Mouse (Mus musculus): ENCODE measurements around the gene Gsc2. TPM values are rescaled to one million over a fixed set of nuclear protein-coding genes. Genes with fewer than 3 reads are reported as not detected.

The Gsc2 gene
- polyA plus RNA-seq, 1 experiment from 2014 or later = 0.21 TPM

DNA sequence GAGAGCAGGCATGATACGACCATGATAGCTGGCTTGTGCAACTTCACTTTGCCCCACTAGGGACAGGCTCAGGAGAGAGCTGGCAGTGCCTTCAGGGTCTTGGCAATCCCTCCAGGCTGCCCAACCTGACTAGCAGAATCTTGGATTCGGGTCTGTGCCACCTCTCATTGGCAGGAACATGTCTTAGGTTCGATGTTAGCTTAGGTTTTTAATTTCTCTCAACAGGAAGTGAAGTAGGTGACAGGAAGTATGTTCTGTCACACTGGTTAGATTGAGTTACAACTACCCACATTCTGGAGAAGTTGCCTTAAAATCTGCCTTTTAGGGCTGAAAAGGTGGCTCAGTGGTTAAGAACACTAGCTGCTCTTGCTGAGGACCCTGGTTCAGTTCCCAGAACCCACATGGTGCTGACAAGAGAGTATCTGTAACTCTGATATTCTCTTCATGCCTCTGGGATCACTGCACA lies 19.6 kb upstream of the Gsc2 start:
- Histone ChIP-seq H3K9ac (ENCODE audit: low read length) (no peak overlapping the region), H3K36me3 (ENCODE audit: control insufficient read depth, insufficient read depth, low read length) (no peaks in the 10 kb centered on the region), H3K27me3 (ENCODE audit: control insufficient read depth, insufficient read depth, low read length) (no peaks in the 10 kb centered on the region), H3K9me3 (ENCODE audit: control insufficient read depth, low read length) (no peaks in the 10 kb centered on the region), H3K4me3 (ENCODE audit: low read depth, low read length) (no peak overlapping the region), H3K27ac (replicated peaks) (peak overlapping the region; percentile 63; the same call in 1 of the 2 replicates), H3K4me1 (replicated peaks; ENCODE audit: control insufficient read depth, insufficient read depth) (no peaks in the 10 kb centered on the region), H3K4me2 (replicated peaks; ENCODE audit: low read depth) (no peak overlapping the region)
- 59% methylated on average over 3 of the region's 3 CpGs for WGBS
- ATAC-seq (ENCODE audit: low FRiP score, low TSS enrichment) (no peak), DNase-seq (ENCODE audit: low spot score) (no peak)
- no peak for TF ChIP-seq EP300 (optimal IDR thresholded peaks at IDR 0.05)
- TF ChIP-seq CTCF (IDR thresholded peaks at IDR 0.05; ENCODE audit: low read depth) = no peak

DNA sequence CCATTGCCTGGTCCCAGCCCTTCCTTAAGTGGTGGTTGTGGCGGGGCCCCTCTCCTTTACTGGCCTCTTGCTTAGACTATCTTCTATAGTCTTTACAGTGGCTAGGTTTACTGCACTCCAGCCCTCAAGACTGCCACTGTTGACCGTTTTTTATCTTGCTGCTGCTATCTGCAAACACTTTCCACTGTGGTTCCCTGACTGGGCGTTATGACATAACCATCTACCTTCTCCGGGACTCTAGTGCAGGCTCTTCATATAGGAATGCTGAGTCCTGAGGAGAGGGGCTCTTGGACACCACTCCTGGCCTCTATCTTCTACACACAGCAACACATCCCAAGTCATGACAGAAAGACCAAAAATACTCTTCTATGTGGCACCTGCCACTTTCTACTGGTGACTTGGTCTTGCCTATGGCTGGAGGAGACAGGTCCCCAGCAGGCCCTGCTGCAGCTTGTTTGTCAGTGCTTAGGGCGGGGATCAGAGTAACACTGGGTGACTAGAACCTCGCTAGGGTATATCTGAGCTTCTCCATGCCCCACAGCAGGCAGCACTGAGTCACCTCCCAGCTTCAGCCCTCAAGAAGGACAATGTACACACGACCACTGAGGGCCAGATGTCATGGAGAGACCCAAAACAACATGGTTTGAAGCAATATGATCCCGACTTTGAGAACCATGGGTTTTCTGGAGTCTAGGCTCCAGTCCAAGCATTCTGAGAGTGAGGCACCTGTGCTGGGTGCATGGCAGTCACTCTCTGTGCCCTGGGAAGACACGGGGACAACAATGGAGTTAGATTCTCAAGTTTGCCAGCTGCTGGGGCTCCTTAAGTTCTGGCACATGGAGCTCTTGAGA lies 19.0 kb upstream of the Gsc2 start:
- H3K4me1 ChIP-seq (replicated peaks; ENCODE audit: control insufficient read depth, insufficient read depth) = no peaks in the 10 kb centered on the region
- ATAC-seq (ENCODE audit: low FRiP score, low TSS enrichment) (0 out of 2 replicates have a peak, but pooled peaks have one; percentile 5), DNase-seq (ENCODE audit: low spot score) (no peak)
- no peak overlapping the region for H3K4me2 ChIP-seq (replicated peaks; ENCODE audit: low read depth)
- TF ChIP-seq CTCF (IDR thresholded peaks at IDR 0.05; ENCODE audit: low read depth) (no peak), EP300 (optimal IDR thresholded peaks at IDR 0.05) (no peak)
- H3K27ac ChIP-seq (replicated peaks) = peak overlapping the region; percentile 63; the same call in 1 of the 2 replicates
- H3K4me3 ChIP-seq (ENCODE audit: low read depth, low read length) = no peak overlapping the region
- no peaks in the 10 kb centered on the region for H3K9me3 ChIP-seq (ENCODE audit: control insufficient read depth, low read length)
- no peak overlapping the region for H3K9ac ChIP-seq (ENCODE audit: low read length)
- WGBS = 51% methylated on average over 9 of the region's 9 CpGs
- H3K27me3 ChIP-seq (ENCODE audit: control insufficient read depth, insufficient read depth, low read length) = no peaks in the 10 kb centered on the region
- no peaks in the 10 kb centered on the region for H3K36me3 ChIP-seq (ENCODE audit: control insufficient read depth, insufficient read depth, low read length)

DNA sequence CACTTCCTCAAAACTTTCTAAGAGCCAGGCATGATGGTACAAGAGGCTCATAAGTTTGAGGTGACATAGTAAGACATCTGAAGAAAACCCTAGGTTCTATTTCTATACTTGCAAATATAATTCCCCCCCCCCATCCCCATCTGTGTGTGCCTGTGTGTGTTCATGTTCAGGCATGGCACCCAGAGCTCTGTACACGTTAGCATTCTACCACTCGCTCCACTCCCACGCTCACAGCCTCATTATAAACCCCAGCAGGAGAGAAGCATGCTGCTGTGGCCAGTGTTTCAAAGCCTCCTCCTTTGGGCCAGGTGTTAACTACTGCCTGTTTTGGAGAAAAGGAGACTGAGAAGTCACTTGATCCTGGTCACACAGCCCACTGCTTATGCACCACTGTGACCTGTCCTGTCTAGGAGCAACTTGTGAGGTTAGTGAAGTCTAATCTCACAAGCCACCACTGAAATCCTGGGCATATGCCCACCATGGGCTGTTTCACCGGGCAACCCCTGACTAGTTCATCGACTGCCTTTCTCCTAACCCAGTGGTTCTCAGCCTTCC lies 17.1 kb upstream of the Gsc2 start:
- Histone ChIP-seq H3K27ac (replicated peaks) (no peak overlapping the region), H3K9ac (ENCODE audit: low read length) (no peak overlapping the region), H3K27me3 (ENCODE audit: control insufficient read depth, insufficient read depth, low read length) (no peaks in the 10 kb centered on the region), H3K9me3 (ENCODE audit: control insufficient read depth, low read length) (no peaks in the 10 kb centered on the region), H3K4me3 (ENCODE audit: low read depth, low read length) (no peak overlapping the region), H3K4me2 (replicated peaks; ENCODE audit: low read depth) (no peak overlapping the region), H3K4me1 (replicated peaks; ENCODE audit: control insufficient read depth, insufficient read depth) (no peaks in the 10 kb centered on the region), H3K36me3 (ENCODE audit: control insufficient read depth, insufficient read depth, low read length) (no peaks in the 10 kb centered on the region)
- no peak for DNase-seq (ENCODE audit: low spot score)
- 69% methylated on average over 5 of the region's 5 CpGs for WGBS
- TF ChIP-seq EP300 (optimal IDR thresholded peaks at IDR 0.05) = no peak
- TF ChIP-seq CTCF (IDR thresholded peaks at IDR 0.05; ENCODE audit: low read depth) = no peak
- no peak for ATAC-seq (ENCODE audit: low FRiP score, low TSS enrichment)

DNA sequence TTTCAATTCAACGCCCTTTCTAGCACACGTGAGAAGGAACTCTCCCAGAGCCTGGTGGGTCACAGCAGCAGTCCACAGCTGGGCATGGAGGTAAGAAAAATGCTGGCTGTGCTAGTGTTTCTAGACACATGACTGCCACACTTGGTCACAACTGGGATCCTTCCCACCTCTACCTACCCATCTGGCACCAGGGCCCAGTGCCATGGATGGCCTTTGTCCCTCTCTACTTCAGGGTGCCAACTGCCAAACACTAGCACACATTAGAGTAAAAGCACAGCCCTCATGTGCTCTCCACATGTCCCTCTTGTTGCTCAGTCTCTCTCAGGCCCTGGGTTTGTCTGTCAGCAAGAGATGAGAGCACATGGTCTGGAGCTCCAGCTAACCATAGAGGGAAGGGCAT lies 14.8 kb upstream of the Gsc2 start:
- TF ChIP-seq CTCF (IDR thresholded peaks at IDR 0.05; ENCODE audit: low read depth) (no peak), EP300 (optimal IDR thresholded peaks at IDR 0.05) (no peak)
- Histone ChIP-seq H3K9me3 (ENCODE audit: control insufficient read depth, low read length) (no peaks in the 10 kb centered on the region), H3K4me2 (replicated peaks; ENCODE audit: low read depth) (no peak overlapping the region), H3K9ac (ENCODE audit: low read length) (no peak overlapping the region), H3K27ac (replicated peaks) (peak overlapping the region; percentile 94; the same call in 1 of the 2 replicates), H3K4me1 (replicated peaks; ENCODE audit: control insufficient read depth, insufficient read depth) (no peaks in the 10 kb centered on the region), H3K36me3 (ENCODE audit: control insufficient read depth, insufficient read depth, low read length) (peaks cover 4% of the 10 kb centered on the region), H3K27me3 (ENCODE audit: control insufficient read depth, insufficient read depth, low read length) (no peaks in the 10 kb centered on the region), H3K4me3 (ENCODE audit: low read depth, low read length) (no peak overlapping the region)
- WGBS = 61% methylated on average over 2 of the region's 2 CpGs
- no peak for DNase-seq (ENCODE audit: low spot score)
- ATAC-seq (ENCODE audit: low FRiP score, low TSS enrichment) = no peak

DNA sequence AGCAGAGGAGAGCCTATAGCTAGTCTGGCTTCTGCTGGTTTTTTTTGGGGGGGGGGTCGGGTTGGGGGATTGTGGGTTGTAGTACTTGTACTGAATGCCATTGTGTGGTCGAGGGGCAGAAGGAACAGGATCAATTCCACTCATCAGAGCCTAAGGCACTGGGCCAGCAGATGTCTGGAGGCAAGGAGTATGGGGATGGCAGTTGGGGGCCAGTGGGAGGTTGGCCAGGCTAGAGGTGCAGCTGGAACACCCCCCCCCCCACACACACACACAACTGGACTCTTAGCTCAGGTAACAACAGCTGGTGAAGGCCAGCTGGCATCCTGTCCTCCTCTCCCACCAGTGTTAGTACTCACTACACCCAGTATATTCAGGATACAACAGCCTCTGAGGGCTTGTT lies 14.4 kb upstream of the Gsc2 start:
- Histone ChIP-seq H3K27ac (replicated peaks) (peak overlapping the region; percentile 94), H3K4me1 (replicated peaks; ENCODE audit: control insufficient read depth, insufficient read depth) (no peaks in the 10 kb centered on the region), H3K4me3 (ENCODE audit: low read depth, low read length) (no peak overlapping the region), H3K4me2 (replicated peaks; ENCODE audit: low read depth) (no peak overlapping the region), H3K9me3 (ENCODE audit: control insufficient read depth, low read length) (no peaks in the 10 kb centered on the region), H3K27me3 (ENCODE audit: control insufficient read depth, insufficient read depth, low read length) (no peaks in the 10 kb centered on the region), H3K36me3 (ENCODE audit: control insufficient read depth, insufficient read depth, low read length) (peaks cover 4% of the 10 kb centered on the region), H3K9ac (ENCODE audit: low read length) (no peak overlapping the region)
- no peak for DNase-seq (ENCODE audit: low spot score)
- TF ChIP-seq EP300 (optimal IDR thresholded peaks at IDR 0.05) (no peak), CTCF (IDR thresholded peaks at IDR 0.05; ENCODE audit: low read depth) (no peak)
- peak; percentile 0; the same call in 1 of the 2 replicates for ATAC-seq (ENCODE audit: low FRiP score, low TSS enrichment)
- WGBS = 9% methylated on average over 2 of the region's 2 CpGs

Measured in stomach, postnatal 0 days (tissue).